Mouse (Mus musculus): Measurements from ENCODE around the gene Kctd6.

DNA sequence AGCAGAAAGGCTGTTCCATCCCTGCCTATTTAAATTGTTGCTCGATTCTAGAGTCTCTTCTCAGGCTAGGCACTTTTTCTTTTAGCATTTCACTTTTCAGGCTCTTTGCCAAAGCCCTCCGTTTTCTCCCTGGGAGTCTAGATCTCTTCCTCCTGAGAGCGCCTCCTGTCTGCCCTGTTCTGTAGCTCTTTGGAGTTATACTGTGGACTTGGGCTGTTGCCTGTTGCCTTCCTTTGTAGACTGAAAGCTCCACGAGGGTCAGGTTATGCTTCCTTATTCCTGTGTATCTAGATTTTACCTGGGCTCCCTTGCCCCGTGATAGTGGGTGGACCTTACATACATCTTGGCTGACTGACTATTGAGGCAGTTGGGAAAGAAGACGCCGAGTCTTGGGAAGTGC lies 4.3 kb downstream of the Kctd6 start:
- TF ChIP-seq CTCF (IDR thresholded peaks at IDR 0.05; ENCODE audit: borderline replicate concordance, extremely low read depth, insufficient read depth, insufficient read length) (no peak), POLR2A (IDR thresholded peaks at IDR 0.05; ENCODE audit: borderline replicate concordance, extremely low read depth, insufficient read depth, insufficient read length, poor library complexity, severe bottlenecking) (no peak)

Measured in brain, embryonic 14.5 days (tissue).